Mouse (Mus musculus) kidney, adult 2 months (tissue): ENCODE data around the gene Mettl7b. TPM values are rescaled to one million over a fixed set of nuclear protein-coding genes. Genes with fewer than 3 reads are reported as not detected.

ENCODE experiments used
- DNase-seq: peaks from one replicate; pipeline ENCODE4 v3.0.0; 2021
- H3K27ac ChIP-seq: fragments of 200-500 bp; 2 replicates; pipeline ENCODE4 v1.5.1; 2012; ENCODE audit warnings: low read depth, low read length, control low read depth, inconsistent platforms; ENCODE audit not compliant: insufficient read depth
- H3K27me3 ChIP-seq: fragments of 200-500 bp; replicated peaks from 2 replicates; pipeline ENCODE4 v1.6.1; 2012; ENCODE audit warnings: mild to moderate bottlenecking, moderate library complexity, low read length, inconsistent platforms; ENCODE audit not compliant: control insufficient read depth, insufficient read depth
- H3K36me3 ChIP-seq: fragments of 200-500 bp; 2 replicates; pipeline ENCODE4 v1.6.1; 2012; ENCODE audit warnings: mild to moderate bottlenecking, moderate library complexity, low read length, inconsistent platforms; ENCODE audit not compliant: control insufficient read depth, insufficient read depth
- H3K4me1 ChIP-seq: fragments of 200-500 bp; 2 replicates; pipeline ENCODE4 v1.6.1; 2011; ENCODE audit warnings: low read length; ENCODE audit not compliant: control insufficient read depth, insufficient read depth
- H3K4me3 ChIP-seq: fragments of 200-500 bp; 2 replicates; pipeline ENCODE4 v1.5.1; 2011; ENCODE audit warnings: mild to moderate bottlenecking, low read depth, low read length, control low read depth; ENCODE audit not compliant: insufficient read depth
- CTCF ChIP-seq: fragments of 200-500 bp; conservative IDR thresholded peaks from 2 replicates; pipeline ENCODE4 v1.5.1; 2011; ENCODE audit warnings: low read depth, mild to moderate bottlenecking, control low read depth, low read length, moderate library complexity, mixed read lengths; ENCODE audit not compliant: insufficient read depth, insufficient read length
- POLR2A ChIP-seq: fragments of 200-500 bp; IDR thresholded peaks from one replicate; pipeline ENCODE4 v1.6.1; 2011; ENCODE audit warnings: low read depth, low read length, control low read depth
- WGBS: fragments of 180-500 bp; shearing (Covaris S2); methylation state at CpG from one replicate; pipeline ENCODE4 v1.1.7; 2018; 5-methylcytosine and 5-hydroxymethylcytosine counted together
- polyA plus RNA-seq: library from polyadenylated mRNA; depleted of rRNA; stranded (reverse); fragments of >200 nt; gene quantifications from 2 replicates; pipeline ENCODE4 v1.2.3, GENCODE M21; 2012; rRNA removed

The Mettl7b gene
- polyA plus RNA-seq, 1 experiment, result 269 TPM

- Histone ChIP-seq H3K27ac (peak overlapping the region; percentile 99), H3K4me1 (peaks cover 14% of the 10 kb centered on the region; the same call in 1 of the 2 replicates), H3K4me3 (peak overlapping the region; percentile 92), H3K27me3 (no peaks in the 10 kb centered on the region), H3K36me3 (peaks cover 4% of the 10 kb centered on the region; the same call in 1 of the 2 replicates)
- TF ChIP-seq POLR2A (peak; percentile 23), CTCF (no peak)
- DNase-seq, result peak; percentile 95
- WGBS, result 2% methylated on average over 37 of the region's 41 CpGs
These were observed 51.2 kb downstream of the Mettl7b start for GRCm38 (mm10) chr10:128909567-128910028.

- Histone ChIP-seq H3K36me3 (peaks cover 4% of the 10 kb centered on the region; the same call in 1 of the 2 replicates), H3K27me3 (no peaks in the 10 kb centered on the region), H3K4me3 (peak overlapping the region; percentile 92), H3K27ac (peak overlapping the region; percentile 99), H3K4me1 (peaks cover 11% of the 10 kb centered on the region; the same call in 1 of the 2 replicates)
- DNase-seq, result peak; percentile 91
- 35% methylated on average over 13 of the region's 13 CpGs for WGBS
- TF ChIP-seq CTCF (no peak), POLR2A (no peak)
These were observed 51.9 kb downstream of the Mettl7b start for GRCm38 (mm10) chr10:128908778-128909448.

Other genes starting within 250 kb of the Mettl7b start
- 17.4 and 24.5 TPM in 2 replicates for gene Dgka, start 216.1 kb downstream of the Mettl7b start, polyA plus RNA-seq
- gene Pym1, start 213.1 kb downstream of the Mettl7b start, polyA plus RNA-seq, result 17.6 and 20.0 TPM in 2 replicates
- gene Mmp19, start 170.1 kb downstream of the Mettl7b start, polyA plus RNA-seq, result 1.7 and 2.5 TPM in 2 replicates
- gene Dnajc14, start 156.9 kb downstream of the Mettl7b start, polyA plus RNA-seq, result 16.2 and 17.3 TPM in 2 replicates
- gene Tmem198b, start 156.6 kb downstream of the Mettl7b start, polyA plus RNA-seq, result 10.0 and 11.8 TPM in 2 replicates
- 5.6 and 13.7 TPM in 2 replicates for gene Sarnp, start 143.7 kb downstream of the Mettl7b start, polyA plus RNA-seq
- 82.9 and 92.1 TPM in 2 replicates for gene Ormdl2, start 139.3 kb downstream of the Mettl7b start, polyA plus RNA-seq
- 2.5 and 2.9 TPM in 2 replicates for gene Gdf11, start 69.3 kb downstream of the Mettl7b start, polyA plus RNA-seq
- gene Cd63, start 60.0 kb downstream of the Mettl7b start, polyA plus RNA-seq, result 713 and 847 TPM in 2 replicates
- gene Rdh5, start 38.1 kb downstream of the Mettl7b start, polyA plus RNA-seq, result 38.9 and 46.0 TPM in 2 replicates
- 339 and 365 TPM in 2 replicates for gene Bloc1s1, start 37.0 kb downstream of the Mettl7b start, polyA plus RNA-seq
- 14.6 and 17.8 TPM in 2 replicates for gene Itga7, start 27.2 kb downstream of the Mettl7b start, polyA plus RNA-seq
- gene Olfr9, start 28.4 kb upstream of the Mettl7b start, polyA plus RNA-seq, result not detected in 2 replicates
- gene Olfr763, start 49.8 kb upstream of the Mettl7b start, polyA plus RNA-seq, result not detected in 2 replicates
- not detected in 2 replicates for gene Olfr764-ps1, start 78.9 kb upstream of the Mettl7b start, polyA plus RNA-seq
- not detected in 2 replicates for gene Olfr765, start 89.0 kb upstream of the Mettl7b start, polyA plus RNA-seq
- gene Olfr766-ps1, start 108.0 kb upstream of the Mettl7b start, polyA plus RNA-seq, result not detected in 2 replicates
- not detected in 2 replicates for gene Olfr767, start 121.9 kb upstream of the Mettl7b start, polyA plus RNA-seq
- not detected in 2 replicates for gene Olfr768, start 138.4 kb upstream of the Mettl7b start, polyA plus RNA-seq
- gene Olfr769, start 156.9 kb upstream of the Mettl7b start, polyA plus RNA-seq, result not detected in 2 replicates
- gene Olfr770, start 178.0 kb upstream of the Mettl7b start, polyA plus RNA-seq, result not detected in 2 replicates
- gene Olfr771, start 203.8 kb upstream of the Mettl7b start, polyA plus RNA-seq, result not detected in 2 replicates
- gene Olfr772, start 216.9 kb upstream of the Mettl7b start, polyA plus RNA-seq, result not detected in 2 replicates
- not detected in 2 replicates for gene Olfr773, start 226.4 kb upstream of the Mettl7b start, polyA plus RNA-seq